Mouse (Mus musculus) erythroid progenitor cell, adult 5-6 weeks (primary cell): ENCODE results near the gene Ddt. TPM values are rescaled to one million over a fixed set of nuclear protein-coding genes. Genes with fewer than 3 reads are reported as not detected.
"Not testable (repeated sequence)": the region's sequence is repeated elsewhere in the genome, so short reads cannot be mapped to it uniquely, and the experiment has no call there.

ENCODE experiments used
- ATAC-seq: replicated peaks from 2 replicates; pipeline ENCODE4 v1.8.0; 2016; ENCODE audit warnings: moderate number of reproducible peaks, mild to moderate bottlenecking, moderate TSS enrichment, inconsistent platforms; ENCODE audit not compliant: poor library complexity, low FRiP score, severe bottlenecking
- total RNA-seq, 2 experiments: library from RNA; stranded (forward) in 1 of 2; stranded (reverse) in 1 of 2; fragments of 150-400 nt in 1 of 2; fragments of 186-747, 209-891 nt in 1 of 2; gene quantifications; 2 replicates each; pipeline versions ENCODE4 v1.2.3 to v1.2.4; 2015 to 2017; ENCODE audit warnings: low replicate concordance in 2 of 2

Ddt gene
- total RNA-seq, 2 experiments from 2014 or later, result 33.5 TPM; not detected in 1

GRCm38 (mm10) chr10:75776562-75776961 lies 3.3 kb upstream of the Ddt start:
- no peak for ATAC-seq

DNA sequence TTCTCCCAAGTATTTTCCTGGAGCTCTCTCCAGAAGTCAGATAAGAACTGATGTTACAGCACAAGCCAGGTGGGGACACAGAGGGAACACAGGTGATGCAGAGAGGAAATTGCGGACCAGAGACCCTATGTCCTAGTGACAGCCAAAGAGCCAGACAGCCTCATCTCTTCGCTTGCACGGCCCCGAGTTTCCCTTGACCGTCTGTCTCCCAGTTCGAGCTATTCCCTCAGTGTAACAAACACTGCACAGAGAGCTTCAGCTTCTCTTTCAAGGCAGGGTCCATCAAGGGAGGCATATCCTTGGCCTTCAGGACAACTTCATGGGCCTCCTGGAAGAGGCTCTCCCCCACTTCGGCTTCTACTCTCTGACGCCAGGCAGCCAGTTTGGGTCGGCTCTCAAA lies 1.4 kb upstream of the Ddt start:
- no peak for ATAC-seq

DNA sequence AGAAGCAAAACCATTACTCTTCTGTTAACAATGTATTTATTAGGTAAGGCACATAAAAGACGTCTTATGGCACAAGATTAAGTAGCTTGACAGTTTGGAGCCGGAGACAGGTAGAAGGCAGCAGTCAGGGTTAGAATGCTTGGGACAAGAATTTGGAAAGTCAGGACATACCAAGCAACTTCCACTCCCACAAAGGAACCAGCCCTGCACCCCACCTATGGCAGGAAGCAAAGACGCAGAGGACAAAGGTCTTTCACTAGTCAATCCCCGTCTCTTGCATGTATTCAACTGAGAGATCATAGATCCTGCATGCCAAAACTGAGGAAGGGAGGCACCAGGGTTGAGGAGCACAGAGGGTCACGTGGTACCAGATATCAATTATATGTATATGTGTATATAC lies 888 bp upstream of the Ddt start:
- ATAC-seq, result no peak

DNA sequence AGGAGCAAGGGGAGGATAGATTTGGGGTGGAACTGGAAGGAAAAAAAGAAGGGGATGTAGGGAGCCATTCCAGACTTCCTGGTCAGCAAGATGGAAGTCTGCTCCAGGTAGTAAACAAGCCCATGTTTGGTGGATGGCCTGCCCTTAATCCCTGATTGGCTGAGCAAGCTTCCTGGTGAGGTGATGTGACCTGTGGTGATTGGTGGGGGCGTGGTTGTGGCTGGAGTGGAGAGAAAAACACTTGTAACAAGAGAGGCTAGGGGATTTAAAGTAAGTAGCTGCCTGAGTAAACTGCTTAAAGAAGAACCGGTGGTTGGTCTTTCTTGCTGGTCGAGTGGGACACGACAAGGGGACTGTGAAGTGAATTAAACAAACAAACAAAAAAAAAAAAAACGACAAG lies 5.5 kb downstream of the Ddt start:
- ATAC-seq, result not testable (repeated sequence)

DNA sequence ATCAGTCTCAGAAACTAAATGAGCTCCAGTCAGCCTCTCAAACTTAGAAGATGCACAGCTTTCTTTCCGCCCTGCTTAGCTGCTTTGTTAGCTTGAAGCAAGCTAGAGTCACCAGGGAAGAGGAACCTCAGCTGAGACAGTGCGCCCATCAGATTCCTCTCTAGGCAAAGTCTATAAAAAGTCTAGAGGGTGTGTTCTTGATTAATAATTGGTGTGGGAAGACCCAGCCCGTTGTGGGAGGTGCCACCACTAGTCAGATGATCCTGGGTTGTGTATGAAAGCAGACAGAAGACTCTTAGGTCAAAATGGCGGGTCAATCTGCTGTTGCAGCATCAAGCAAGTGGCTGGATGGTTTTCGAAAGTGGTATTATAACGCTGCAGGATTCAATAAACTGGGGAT lies 6.4 kb downstream of the Ddt start:
- ATAC-seq, result no peak

GRCm38 (mm10) chr10:75764519-75765473 lies 8.4 kb downstream of the Ddt start:
- ATAC-seq, result peak; percentile 57

GRCm38 (mm10) chr10:75763682-75764518 lies 9.3 kb downstream of the Ddt start, which contains the start of gene Cabin1:
Cabin1 (minus strand) TSS chr10:75764341.
- ATAC-seq, result peak; percentile 90

DNA sequence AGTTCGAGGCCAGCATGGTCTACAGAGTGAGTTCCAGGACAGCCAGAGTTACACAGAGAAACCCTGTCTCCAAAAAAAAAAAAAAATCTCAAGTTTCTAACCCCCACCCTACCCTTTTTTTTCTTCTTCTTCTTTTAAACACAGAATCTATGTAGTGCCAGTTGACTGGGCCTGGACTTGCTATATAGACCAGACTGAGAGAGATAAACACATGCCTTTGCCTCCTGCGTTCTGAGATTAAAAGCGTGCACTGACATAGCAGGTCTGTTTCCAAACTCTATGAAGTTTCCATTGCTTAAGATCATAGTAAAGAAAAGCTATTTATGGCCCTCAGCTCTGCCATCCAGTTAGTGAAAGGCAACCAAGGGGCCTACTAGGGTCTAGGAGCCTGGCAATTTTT lies 10.8 kb downstream of the Ddt start:
- ATAC-seq, result peak; percentile 60

DNA sequence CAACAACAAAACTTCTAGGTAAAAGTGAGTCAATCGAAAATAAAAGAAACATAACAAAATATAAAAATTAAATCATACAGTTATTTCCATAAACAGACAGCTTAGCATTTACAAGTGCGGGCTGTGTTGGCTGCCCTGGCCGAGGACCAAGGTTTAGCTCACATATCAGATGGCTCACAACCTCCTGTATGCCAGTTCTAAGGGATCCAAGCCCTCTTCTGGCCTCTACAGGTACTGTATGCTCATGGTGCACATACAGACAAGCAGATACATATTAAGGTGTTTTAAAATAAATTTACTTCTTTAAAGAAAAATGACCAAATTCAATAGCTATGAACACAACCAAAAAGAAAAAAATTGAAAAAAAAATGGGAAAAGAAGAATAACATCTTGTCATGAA lies 12.9 kb downstream of the Ddt start:
- ATAC-seq, result no peak

DNA sequence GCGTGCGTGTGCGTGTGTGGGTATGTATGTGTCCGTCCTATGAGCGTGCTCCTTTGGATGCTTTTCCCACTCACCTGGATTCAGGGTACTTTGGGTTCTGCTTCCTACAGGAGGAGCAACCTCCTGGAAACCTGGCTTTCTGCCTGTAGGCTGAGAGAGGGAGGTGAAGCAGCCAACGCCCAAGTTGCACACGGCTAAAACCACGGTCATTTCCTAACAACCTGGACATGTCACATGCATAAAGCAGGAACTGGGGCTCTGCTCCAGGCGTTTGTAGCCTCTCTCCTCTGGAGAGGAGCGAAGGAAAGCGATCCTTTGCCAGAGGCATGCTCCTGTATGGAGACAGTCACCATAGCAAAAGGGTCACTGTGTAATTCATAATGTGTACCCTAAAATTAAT lies 16.5 kb downstream of the Ddt start:
- no peak for ATAC-seq

DNA sequence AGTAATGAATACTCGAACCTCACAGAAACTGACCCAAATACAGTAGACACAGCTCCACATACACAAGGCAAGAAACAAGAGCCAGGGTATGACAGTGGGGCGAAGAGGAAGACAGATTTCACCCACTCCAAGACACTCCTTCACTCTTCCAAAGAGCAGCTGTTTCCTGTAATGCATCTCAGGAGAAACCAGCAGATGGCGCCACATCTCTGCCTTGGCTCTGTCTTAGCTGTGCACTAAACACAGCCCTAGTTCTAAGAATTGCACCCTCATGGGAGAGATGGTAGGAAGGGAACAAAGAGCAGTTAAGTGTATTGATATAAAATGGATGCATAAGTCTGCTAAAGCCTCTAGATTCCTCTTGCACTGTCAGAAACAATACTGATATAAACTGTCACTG lies 29.2 kb downstream of the Ddt start:
- peak; percentile 78 for ATAC-seq

DNA sequence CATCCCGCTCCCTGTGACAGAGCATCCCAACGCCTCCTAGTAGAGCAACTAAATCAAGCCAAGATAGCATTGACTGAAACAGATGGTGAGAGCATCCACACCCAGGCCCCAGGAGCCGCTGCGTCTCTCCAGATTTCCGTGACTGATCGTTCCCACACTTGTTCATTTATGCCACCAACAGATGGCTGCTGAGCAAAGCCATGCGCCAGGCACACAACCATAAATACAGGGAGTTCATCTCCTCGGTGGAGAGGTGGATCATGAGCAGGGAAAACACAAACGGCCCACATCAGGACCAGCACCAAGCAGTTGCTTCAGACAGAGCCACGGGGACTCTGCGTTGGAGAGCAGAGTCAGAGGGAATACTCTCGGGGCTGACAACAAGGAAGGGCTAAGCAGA lies 29.8 kb downstream of the Ddt start:
- ATAC-seq, result no peak

DNA sequence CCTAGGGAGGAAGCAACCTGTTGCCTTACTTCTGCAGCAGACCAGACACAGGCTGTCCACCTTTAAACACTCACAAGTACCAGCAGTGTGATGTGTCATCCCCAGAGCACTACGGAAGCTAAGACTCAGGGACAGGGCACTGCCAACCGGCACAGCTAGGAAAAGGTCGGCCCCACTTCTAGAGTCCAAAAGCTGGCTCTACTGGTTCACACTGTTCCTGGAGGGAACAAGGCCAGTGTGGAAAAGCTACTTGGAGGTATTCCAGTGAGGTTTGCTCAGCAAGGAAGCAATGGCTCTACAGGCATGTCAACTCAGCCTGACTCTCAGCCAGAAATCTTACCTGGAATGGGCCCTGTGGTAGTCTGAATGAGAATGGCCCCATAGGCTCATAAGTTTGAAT lies 32.3 kb downstream of the Ddt start:
- ATAC-seq, result no peak

DNA sequence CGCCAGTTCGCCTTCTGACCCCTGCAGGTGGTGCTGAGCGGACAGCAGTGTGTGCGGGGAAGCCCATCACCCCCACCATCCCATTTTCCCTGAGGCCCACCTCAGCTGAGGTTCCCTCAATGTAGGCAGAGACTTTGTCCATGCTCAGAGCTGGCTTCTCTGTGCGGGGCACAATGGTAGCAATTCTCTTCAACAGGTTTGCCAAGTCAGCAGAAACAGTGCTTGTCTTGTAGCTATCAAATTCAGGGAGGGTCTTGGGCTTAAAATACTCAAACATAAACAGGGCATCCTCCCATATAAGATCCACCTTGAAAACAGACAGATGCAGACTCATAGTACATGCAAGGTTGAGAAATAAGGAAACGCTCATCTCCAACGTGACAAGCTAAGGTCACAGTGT lies 47.8 kb downstream of the Ddt start:
- no peak for ATAC-seq

Other genes with a start within 250 kb of the Ddt start
- gene Lrrc75b, start 213.1 kb downstream of the Ddt start, total RNA-seq (2015; ENCODE audit: low replicate concordance), result not detected in 2 replicates
- gene Lrrc75b, start 213.1 kb downstream of the Ddt start, total RNA-seq (2017; ENCODE audit: low replicate concordance), result not detected in 2 replicates
- gene Ggt1, start 211.8 kb downstream of the Ddt start, total RNA-seq (2015; ENCODE audit: low replicate concordance), result not detected in 2 replicates
- not detected in 2 replicates for gene Ggt1, start 211.8 kb downstream of the Ddt start, total RNA-seq (2017; ENCODE audit: low replicate concordance)
- gene Ggt5, start 184.1 kb downstream of the Ddt start, total RNA-seq (2015; ENCODE audit: low replicate concordance), result 1.1 TPM in 1 of 2 replicates, not detected in the other
- 0.39 TPM in 1 of 2 replicates, not detected in the other for gene Ggt5, start 184.1 kb downstream of the Ddt start, total RNA-seq (2017; ENCODE audit: low replicate concordance)
- gene Susd2, start 129.4 kb downstream of the Ddt start, total RNA-seq (2015; ENCODE audit: low replicate concordance), result 2.5 and 3.4 TPM in 2 replicates
- gene Susd2, start 129.4 kb downstream of the Ddt start, total RNA-seq (2017; ENCODE audit: low replicate concordance), result 2.1 and 2.3 TPM in 2 replicates
- gene Cabin1, start 9.1 kb downstream of the Ddt start, total RNA-seq (2015; ENCODE audit: low replicate concordance), result 108 and 136 TPM in 2 replicates
- 115 and 143 TPM in 2 replicates for gene Cabin1, start 9.1 kb downstream of the Ddt start, total RNA-seq (2017; ENCODE audit: low replicate concordance)
- not detected in 2 replicates for gene Gm20441, start 7.5 kb upstream of the Ddt start, total RNA-seq (2015; ENCODE audit: low replicate concordance)
- not detected in 2 replicates for gene Gm20441, start 7.5 kb upstream of the Ddt start, total RNA-seq (2017; ENCODE audit: low replicate concordance)
- gene Gstt3, start 8.0 kb upstream of the Ddt start, total RNA-seq (2015; ENCODE audit: low replicate concordance), result 1.3 TPM in 1 of 2 replicates, not detected in the other
- gene Gstt3, start 8.0 kb upstream of the Ddt start, total RNA-seq (2017; ENCODE audit: low replicate concordance), result 0.13 TPM in 1 of 2 replicates, not detected in the other
- 25.6 and 29.3 TPM in 2 replicates for gene Gstt1, start 25.2 kb upstream of the Ddt start, total RNA-seq (2015; ENCODE audit: low replicate concordance)
- 18.0 and 25.6 TPM in 2 replicates for gene Gstt1, start 25.2 kb upstream of the Ddt start, total RNA-seq (2017; ENCODE audit: low replicate concordance)
- gene Gstt4, start 49.1 kb upstream of the Ddt start, total RNA-seq (2015; ENCODE audit: low replicate concordance), result not detected in 2 replicates
- not detected in 2 replicates for gene Gstt4, start 49.1 kb upstream of the Ddt start, total RNA-seq (2017; ENCODE audit: low replicate concordance)
- gene Gstt2, start 64.0 kb upstream of the Ddt start, total RNA-seq (2015; ENCODE audit: low replicate concordance), result 18.4 and 20.5 TPM in 2 replicates
- gene Gstt2, start 64.0 kb upstream of the Ddt start, total RNA-seq (2017; ENCODE audit: low replicate concordance), result 9.8 and 42.0 TPM in 2 replicates
- gene Mif, start 86.8 kb upstream of the Ddt start, total RNA-seq (2015; ENCODE audit: low replicate concordance), result 49.4 and 54.9 TPM in 2 replicates
- gene Mif, start 86.8 kb upstream of the Ddt start, total RNA-seq (2017; ENCODE audit: low replicate concordance), result 14.8 and 26.6 TPM in 2 replicates
- gene Derl3, start 120.0 kb upstream of the Ddt start, total RNA-seq (2015; ENCODE audit: low replicate concordance), result not detected in 2 replicates
- gene Derl3, start 120.0 kb upstream of the Ddt start, total RNA-seq (2017; ENCODE audit: low replicate concordance), result not detected in 2 replicates
- gene Smarcb1, start 148.2 kb upstream of the Ddt start, total RNA-seq (2015; ENCODE audit: low replicate concordance), result 50.1 and 67.9 TPM in 2 replicates
- gene Smarcb1, start 148.2 kb upstream of the Ddt start, total RNA-seq (2017; ENCODE audit: low replicate concordance), result 32.1 and 39.3 TPM in 2 replicates
- 101 and 127 TPM in 2 replicates for gene Chchd10, start 159.7 kb upstream of the Ddt start, total RNA-seq (2015; ENCODE audit: low replicate concordance)
- 40.2 and 60.3 TPM in 2 replicates for gene Chchd10, start 159.7 kb upstream of the Ddt start, total RNA-seq (2017; ENCODE audit: low replicate concordance)
- gene Mmp11, start 163.1 kb upstream of the Ddt start, total RNA-seq (2015; ENCODE audit: low replicate concordance), result 0.72 TPM in 1 of 2 replicates, not detected in the other
- gene Mmp11, start 163.1 kb upstream of the Ddt start, total RNA-seq (2017; ENCODE audit: low replicate concordance), result 0.68 TPM in 1 of 2 replicates, not detected in the other
- gene Gm867, start 167.3 kb upstream of the Ddt start, total RNA-seq (2015; ENCODE audit: low replicate concordance), result 525 and 583 TPM in 2 replicates
- 86.0 and 101 TPM in 2 replicates for gene Gm867, start 167.3 kb upstream of the Ddt start, total RNA-seq (2017; ENCODE audit: low replicate concordance)
- 85.1 and 89.7 TPM in 2 replicates for gene Vpreb3, start 169.6 kb upstream of the Ddt start, total RNA-seq (2015; ENCODE audit: low replicate concordance)
- 31.5 and 39.7 TPM in 2 replicates for gene Vpreb3, start 169.6 kb upstream of the Ddt start, total RNA-seq (2017; ENCODE audit: low replicate concordance)
- not detected in 2 replicates for gene Gm5134, start 181.1 kb upstream of the Ddt start, total RNA-seq (2015; ENCODE audit: low replicate concordance)
- not detected in 2 replicates for gene Gm5134, start 181.1 kb upstream of the Ddt start, total RNA-seq (2017; ENCODE audit: low replicate concordance)